Mouse (Mus musculus): ENCODE data around the gene Bcl7c.
"Not testable (repeated sequence)": the region's sequence is repeated elsewhere in the genome, so short reads cannot be mapped to it uniquely, and the experiment has no call there.

Bcl7c gene

DNA sequence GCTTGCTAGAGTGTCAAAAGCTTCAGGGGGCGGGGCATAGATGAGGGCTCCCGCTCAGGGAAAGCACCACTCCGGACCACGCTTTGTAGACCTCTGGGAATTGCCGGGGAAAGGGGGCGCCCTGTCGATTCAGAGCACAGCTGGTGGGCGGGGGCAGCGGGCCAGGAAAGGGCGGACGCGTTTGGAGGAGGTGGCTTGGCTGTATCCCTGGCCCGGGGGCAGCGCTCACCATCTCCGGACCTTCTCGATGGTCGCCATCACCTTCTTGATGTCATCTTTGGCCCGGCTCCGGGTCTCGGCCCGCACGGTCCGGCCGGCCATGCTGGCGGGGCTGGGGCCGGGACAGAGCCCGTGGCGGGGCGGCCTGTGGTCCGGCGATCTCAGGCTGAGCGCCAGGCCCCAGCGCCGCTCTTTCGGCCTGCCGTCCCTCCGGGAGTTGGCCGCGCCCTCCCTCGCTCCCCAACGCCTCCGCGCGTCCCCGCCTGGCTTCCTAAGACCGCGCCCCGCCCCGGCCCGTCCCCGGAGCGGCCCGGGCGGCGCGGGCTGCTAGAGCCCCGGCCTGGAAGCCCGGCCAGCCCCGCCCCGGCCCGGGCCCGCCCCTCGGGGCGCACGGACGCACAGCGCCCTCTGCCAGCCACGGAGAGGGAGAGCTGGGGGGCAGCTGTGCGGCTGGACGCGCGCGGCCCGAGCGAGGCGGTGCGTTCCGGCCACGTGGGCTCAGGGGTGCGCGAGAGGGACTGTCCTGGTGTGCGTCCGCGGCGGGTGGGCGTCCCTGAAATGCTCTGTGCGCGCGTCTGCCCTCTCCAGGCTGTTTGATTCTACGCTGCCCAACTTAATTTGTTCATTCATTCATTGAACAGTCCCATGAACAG, at the start of gene Bcl7c:
Bcl7c (minus strand) TSS at position 727 of the 872 bp plus-strand sequence.
- no peak for DNase-seq (ENCODE audit: low read depth, low spot score)

DNA sequence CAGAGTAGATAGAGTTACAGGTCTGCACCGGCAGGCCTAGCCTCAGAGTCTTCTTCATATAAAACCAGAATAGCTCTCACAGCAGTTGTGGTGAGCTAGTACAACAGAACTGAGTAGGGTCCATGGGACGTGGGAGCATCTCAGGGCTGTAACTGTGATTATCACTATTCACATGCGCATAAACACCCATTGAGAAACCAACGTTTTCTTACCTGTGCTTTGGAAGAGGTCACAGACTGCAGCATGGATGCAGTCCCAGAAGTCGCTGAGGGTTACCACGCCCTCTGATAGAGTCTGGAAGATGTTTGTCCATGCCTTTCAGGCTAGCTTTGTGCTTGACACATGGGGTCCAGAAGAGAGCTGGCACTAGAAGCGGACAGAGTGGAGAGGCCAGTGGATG, 45.0 kb upstream of the Bcl7c start:
- DNase-seq (ENCODE audit: low read depth, low spot score), result no peak

DNA sequence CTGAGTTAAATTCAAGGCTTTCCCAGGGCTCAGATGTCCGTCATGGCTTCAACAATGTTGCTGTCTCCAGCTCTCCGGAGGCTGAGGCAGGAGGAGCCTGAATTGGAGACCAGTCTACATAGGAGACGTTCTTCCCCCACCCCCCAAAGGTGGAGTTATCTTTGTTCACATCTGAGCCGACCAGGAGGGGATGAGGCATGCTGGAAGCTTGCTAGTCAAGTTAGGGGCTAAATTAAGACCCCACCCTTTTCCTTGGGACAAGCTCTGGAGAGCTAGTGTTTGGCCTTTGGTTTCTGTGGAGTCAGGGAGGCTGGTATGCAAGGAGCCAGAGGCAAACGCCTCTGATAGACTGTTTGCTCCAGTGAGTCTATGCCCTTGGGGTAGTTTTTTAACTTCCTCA, 44.4 kb upstream of the Bcl7c start:
- no peak for DNase-seq (ENCODE audit: low read depth, low spot score)

DNA sequence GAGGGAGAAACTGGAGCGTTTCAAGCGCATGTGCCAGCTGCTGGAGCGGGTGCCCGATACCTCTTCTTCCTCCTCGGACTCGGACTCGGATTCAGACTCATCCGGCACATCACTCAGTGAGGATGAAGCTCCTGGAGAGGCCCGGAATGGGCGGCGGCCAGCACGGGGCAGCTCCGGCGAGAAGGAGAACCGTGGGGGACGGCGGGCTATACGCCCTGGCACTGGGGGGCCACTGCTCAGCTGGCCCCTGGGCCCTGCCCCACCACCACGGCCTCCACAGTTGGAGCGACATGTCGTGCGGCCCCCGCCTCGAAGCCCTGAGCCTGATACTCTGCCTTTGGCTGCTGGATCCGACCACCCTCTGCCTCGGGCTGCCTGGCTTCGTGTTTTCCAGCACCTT, 43.3 kb upstream of the Bcl7c start:
- DNase-seq (ENCODE audit: low read depth, low spot score), result no peak

DNA sequence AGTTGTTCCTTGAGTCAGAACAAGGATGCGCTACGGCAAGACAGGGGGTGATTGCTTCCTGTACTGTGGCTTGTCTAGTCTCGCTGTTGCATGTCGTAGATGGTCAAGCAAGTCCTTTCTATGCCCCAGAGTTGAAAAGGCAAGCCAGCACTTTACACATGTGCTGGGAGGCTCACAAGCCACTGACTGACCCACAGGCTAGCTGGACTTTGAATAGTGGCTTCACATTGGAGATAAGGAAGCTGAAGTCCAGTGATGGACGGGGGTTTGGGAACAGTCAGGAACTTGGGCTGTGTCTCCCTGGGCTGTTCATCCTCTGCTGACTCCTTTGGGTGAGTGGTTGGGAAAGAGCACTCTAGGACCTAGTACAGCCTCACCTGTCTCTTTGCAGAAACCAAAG, 42.9 kb upstream of the Bcl7c start:
- no peak for DNase-seq (ENCODE audit: low read depth, low spot score)

DNA sequence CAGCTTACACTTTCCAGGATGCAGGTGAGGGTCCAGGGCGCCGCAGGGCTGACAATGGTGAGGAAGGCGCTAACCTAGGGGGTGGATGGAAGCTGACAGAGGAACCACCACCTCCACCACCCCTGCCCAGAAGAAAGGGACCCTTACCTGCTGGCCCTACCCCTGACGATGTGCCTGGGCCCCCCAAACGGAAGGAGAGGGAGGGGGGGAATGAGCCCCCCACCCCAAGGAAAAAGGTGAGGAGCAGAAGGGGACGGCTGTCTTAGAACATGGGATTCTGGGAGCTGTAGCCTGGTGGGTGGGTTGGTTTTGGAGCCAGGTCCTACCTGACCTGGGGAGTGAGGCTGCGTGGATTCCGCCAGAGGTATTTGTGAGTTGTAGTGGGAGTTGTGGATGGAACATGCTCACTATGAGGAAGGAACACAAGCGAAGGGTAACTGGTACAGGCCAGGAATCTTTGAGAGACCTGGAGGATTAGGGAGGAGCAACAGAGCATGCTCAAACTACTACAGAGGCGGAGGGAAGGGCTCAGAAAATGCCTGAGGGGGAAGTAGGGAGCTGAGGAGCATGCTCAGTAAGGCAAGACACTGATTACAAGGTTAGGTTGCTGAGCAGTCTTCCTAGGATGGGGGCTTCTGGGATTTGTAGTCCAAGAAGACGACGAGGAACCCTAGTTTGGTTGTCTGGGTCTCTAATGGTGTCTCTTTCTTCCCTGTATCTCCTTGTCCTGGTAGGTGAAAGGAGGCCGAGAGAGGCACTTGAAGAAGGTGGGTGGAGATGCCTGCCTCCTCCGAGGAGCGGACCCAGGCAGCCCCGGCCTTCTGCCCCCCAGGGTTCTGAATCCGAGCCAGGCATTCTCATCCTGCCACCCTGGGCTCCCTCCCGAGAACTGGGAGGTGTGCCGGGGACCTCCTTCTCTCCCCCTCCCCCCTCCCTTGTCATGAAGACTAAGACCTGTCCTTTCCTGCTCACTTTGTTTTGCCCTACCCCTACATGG, 41.7 kb upstream of the Bcl7c start:
- DNase-seq (ENCODE audit: low read depth, low spot score), result peak; percentile 91

- no peak for DNase-seq (ENCODE audit: low read depth, low spot score)
These were observed 39.5 kb upstream of the Bcl7c start for GRCm38 (mm10) chr7:127748235-127748560.

- DNase-seq (ENCODE audit: low read depth, low spot score), result no peak
These were observed 39.0 kb upstream of the Bcl7c start for GRCm38 (mm10) chr7:127747559-127748234.

DNA sequence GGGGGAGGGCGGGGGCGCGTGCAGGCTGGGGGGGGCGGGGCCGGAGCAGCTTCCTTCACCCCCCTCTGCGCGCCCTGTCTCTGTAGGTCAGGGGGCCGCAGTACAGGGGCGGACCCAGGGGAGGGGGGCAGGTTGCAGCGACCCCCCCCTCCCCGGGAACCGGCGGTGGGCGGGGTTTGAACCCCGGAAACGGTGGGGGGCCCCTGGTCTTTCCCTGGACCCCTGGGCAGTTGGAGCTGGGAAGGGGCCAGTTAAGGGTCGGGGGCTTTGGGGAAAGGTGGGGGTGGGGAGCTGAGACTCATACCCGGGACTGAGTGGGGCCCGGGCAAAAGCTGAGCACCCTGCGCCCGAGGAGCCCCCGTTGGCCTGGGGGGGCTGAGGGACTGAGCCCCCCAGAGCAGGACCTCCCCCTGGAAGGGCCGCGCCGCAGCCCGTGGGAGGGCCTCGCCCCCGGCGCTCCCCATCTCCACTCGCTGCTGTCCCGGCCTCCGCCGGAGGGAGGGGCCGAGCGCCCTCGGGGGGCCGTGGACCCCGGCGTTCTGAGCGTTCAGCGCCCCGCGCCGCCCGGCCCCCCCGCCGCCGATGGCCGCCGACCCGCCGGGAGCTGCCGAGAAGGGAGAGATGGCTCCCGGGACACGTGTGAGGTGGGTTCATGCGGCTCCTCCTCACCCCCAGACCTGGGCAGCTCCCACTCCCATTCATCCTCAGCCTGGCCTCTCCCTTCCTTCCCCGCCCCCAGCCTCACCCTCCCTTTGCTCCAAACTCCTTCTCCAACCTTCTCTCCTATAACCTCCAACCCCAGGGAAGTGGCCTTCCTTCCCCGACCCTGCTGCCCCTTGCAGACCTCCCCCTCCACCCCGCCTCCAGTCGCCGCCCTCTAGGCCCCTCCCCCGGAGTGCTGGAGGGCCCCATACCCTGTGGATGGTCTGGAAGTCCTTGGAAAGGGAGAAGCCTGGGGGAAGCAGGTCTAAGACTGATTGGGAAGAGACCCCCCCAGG, 38.1 kb upstream of the Bcl7c start:
- no peak for DNase-seq (ENCODE audit: low read depth, low spot score)

- peak; percentile 100 for DNase-seq (ENCODE audit: low read depth, low spot score)
These were observed 37.1 kb upstream of the Bcl7c start for GRCm38 (mm10) chr7:127745652-127746493.

DNA sequence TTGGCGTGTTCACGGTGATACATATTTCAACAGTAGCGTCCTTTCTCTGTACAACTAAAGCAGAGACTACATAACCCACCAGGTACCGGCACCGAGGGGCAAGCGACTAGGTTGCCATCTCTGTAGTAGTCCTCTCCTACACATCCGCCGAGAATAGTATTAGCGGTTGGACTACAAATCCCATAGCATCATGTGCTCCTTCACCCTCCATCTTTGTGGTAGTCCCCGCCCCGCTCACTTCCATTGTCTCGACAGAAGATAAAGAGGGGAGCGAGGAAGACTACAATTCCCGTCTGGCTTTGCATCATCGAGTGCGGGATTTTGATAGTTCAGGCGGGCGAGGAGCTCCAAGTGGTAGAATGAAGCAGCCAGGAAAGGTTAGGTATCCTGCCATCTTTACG, 36.5 kb upstream of the Bcl7c start:
- peak; percentile 100 for DNase-seq (ENCODE audit: low read depth, low spot score)

GRCm38 (mm10) chr7:127744366-127745045, 35.8 kb upstream of the Bcl7c start, which contains the start of gene Fbxl19:
Fbxl19 (plus strand) TSS chr7:127744543.
- peak; percentile 61 for DNase-seq (ENCODE audit: low read depth, low spot score)

DNA sequence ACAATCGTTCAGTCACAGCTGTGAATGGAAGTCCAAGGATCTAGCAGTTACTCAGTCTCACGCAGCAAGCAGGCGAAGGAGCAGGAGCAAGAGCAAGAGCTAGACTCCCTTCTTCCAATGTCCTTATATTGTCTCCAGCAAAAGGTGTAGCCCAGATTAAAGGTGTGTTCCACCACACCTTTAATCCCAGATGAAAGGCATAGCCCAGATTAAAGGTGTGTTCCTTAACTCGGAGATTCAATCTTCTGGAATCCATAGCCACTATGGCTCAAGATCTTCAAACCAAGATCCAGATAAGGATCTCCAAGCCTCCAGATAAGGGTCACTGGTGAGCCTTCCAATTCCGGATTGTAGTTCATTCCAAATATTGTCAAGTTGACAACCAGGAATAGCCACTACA, 23.3 kb upstream of the Bcl7c start, which contains the start of gene Ctf2:
Ctf2 (minus strand) TSS at position 101 of the 400 bp plus-strand sequence.
- not testable (repeated sequence) for DNase-seq (ENCODE audit: low read depth, low spot score)

- no peak for DNase-seq (ENCODE audit: low read depth, low spot score)
These were observed 21.4 kb upstream of the Bcl7c start for GRCm38 (mm10) chr7:127730170-127730569.

GRCm38 (mm10) chr7:127727898-127728297, 19.2 kb upstream of the Bcl7c start:
- no peak for DNase-seq (ENCODE audit: low read depth, low spot score)

- DNase-seq (ENCODE audit: low read depth, low spot score), result no peak
These were observed 17.2 kb upstream of the Bcl7c start for GRCm38 (mm10) chr7:127725924-127726323.

- no peak for DNase-seq (ENCODE audit: low read depth, low spot score)
These were observed 16.8 kb upstream of the Bcl7c start for GRCm38 (mm10) chr7:127725490-127725889.

- DNase-seq (ENCODE audit: low read depth, low spot score), result no peak
These were observed 10.5 kb upstream of the Bcl7c start for GRCm38 (mm10) chr7:127719258-127719657.

GRCm38 (mm10) chr7:127718339-127718738, 9.6 kb upstream of the Bcl7c start:
- no peak for DNase-seq (ENCODE audit: low read depth, low spot score)
